Mouse (Mus musculus): ENCODE data around the gene Dgat2. TPM values are rescaled to one million over a fixed set of nuclear protein-coding genes. Genes with fewer than 3 reads are reported as not detected.
A peak's percentile ranks its signal among the peaks of the same experiment; 100 is the strongest.

Gene Dgat2
- polyA plus RNA-seq, 1 experiment, result 113 TPM

- WGBS, result 78% methylated on average over 11 of the region's 11 CpGs
- DNase-seq (ENCODE audit: low read depth, low spot score), result no peak
Observed at GRCm38 (mm10) chr7:99144616-99145015, 37.9 kb downstream of the Dgat2 start.

GRCm38 (mm10) chr7:99143244-99143643 lies 39.3 kb downstream of the Dgat2 start:
- 66% methylated on average over 3 of the region's 3 CpGs for WGBS
- no peak for DNase-seq (ENCODE audit: low read depth, low spot score)

DNA sequence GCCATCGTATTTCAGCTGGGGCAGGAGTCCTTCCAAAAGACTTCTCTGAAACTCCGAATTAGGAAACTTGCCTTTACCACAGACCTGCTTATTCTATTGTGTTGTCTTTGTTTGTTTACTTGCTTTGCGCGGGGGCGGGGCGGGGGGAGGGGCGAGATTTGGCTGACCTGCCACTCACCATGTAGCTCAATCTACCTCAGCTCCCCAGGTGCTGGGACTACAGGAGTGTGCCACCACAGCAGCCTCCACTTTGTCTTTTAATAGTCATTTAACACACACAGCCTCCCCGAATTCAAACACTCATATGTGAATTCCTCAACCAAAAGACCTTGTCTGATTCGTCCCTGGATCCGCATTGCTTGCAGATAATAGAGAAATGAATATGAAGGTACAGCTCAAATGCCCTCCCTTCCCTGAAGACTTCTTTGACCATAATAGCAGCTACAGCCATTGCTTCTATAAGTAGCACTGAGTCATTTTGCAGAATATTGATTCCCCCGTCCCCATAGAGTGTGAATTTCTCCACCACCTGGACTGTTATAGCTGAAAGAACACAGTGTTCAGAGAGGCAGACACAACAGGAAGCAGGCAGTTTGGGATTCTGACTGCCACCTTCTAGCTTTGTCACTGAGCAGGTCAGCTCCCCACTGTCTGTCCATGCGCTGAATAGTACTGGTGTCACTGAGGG lies 40.5 kb downstream of the Dgat2 start:
- WGBS, result 29% methylated on average over 12 of the region's 12 CpGs
- DNase-seq (ENCODE audit: low read depth, low spot score), result no peak

GRCm38 (mm10) chr7:99140984-99141918 lies 41.3 kb downstream of the Dgat2 start, which contains the start of gene Uvrag:
Uvrag (minus strand) TSS chr7:99141141.
- WGBS, result under 1% methylated on average over 51 of the region's 51 CpGs

DNA sequence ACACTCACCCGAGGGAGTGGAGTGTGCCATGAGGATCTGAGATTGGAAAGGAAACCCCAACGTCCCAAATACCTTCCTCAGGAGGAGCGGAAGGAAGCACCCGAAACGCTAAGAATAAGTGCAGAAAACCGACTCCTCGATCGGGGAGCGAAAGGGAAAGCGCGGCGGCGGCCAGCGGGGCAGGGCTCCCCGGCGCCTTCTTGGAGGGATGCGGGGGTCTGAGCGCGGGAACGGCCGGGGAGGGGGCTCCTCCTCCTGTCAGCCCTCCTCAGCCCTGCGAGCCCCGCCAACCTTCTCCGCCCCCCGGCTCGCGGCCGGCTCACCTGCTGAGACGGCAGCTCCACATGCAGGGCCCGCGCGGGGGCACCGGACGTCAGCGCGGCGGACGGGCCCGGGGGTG lies 42.0 kb downstream of the Dgat2 start:
- WGBS, result under 1% methylated on average over 39 of the region's 39 CpGs

More at GRCm38 (mm10) chr7:99140984-99141918, 41.3 kb downstream of the Dgat2 start, which contains the start of gene Uvrag:
- DNase-seq (ENCODE audit: low read depth, low spot score), result peak; percentile 99

DNA sequence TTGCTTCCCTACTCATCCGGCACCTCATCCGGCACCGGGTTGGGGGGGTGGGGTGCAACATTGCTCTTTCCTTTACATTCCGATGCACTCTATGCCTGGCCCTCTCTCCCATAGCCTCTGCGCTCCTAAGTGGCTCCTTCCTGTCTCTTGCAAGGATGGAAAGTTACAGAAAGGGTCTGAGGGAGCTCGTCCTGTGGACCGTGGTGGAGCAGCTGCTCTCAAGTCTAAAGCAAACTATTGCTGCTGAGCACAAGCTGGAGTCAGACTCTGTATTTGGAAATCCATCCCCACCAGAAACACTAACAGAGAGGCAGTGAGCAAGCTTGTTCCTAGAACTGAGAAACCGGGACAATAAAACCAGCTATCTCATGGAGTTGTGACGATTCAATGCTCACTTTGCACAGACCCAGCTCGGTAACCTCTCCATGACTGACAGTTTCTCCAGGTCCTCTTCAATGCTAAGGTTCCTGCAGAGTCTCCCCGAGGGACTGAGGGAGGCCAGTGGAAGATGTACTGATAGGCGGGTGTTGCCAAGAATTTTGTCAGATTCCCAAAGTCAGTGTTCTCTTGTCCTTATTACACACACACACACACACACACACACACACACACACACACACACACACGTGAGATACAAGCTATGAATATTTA lies 42.6 kb downstream of the Dgat2 start:
- DNase-seq (ENCODE audit: low read depth, low spot score), result no peak
- 3% methylated on average over 13 of the region's 13 CpGs for WGBS

More for the DNA sequence above, 42.0 kb downstream of the Dgat2 start:
- DNase-seq (ENCODE audit: low read depth, low spot score), result no peak

DNA sequence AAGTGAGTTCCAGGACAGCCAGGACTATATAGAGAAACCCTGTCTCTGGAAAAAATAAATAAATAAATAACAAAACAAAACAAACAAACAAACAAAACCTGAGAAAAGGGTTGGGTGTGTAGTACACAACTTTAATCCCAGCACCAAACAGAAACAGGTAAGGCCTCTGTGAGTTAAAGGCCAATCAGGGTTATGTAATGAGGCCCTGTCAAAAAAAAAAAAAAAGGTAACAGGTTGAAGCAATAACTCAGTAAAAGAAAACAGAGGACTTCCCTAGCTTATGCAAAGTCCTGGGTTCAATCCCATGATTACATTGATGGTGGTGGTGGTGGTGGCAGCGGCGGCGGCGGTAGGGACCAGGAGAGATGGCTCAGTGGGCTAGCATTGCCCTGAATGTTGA lies 45.0 kb downstream of the Dgat2 start:
- WGBS, result 100% methylated on average over 4 of the region's 4 CpGs
- no peak for DNase-seq (ENCODE audit: low read depth, low spot score)

GRCm38 (mm10) chr7:99136789-99137188 lies 45.7 kb downstream of the Dgat2 start:
- WGBS, result 86% methylated on average over 6 of the region's 6 CpGs
- no peak for DNase-seq (ENCODE audit: low read depth, low spot score)

- WGBS, result 73% methylated on average over 8 of the region's 8 CpGs
- DNase-seq (ENCODE audit: low read depth, low spot score), result no peak
Observed at GRCm38 (mm10) chr7:99133811-99134402, 48.6 kb downstream of the Dgat2 start.

DNA sequence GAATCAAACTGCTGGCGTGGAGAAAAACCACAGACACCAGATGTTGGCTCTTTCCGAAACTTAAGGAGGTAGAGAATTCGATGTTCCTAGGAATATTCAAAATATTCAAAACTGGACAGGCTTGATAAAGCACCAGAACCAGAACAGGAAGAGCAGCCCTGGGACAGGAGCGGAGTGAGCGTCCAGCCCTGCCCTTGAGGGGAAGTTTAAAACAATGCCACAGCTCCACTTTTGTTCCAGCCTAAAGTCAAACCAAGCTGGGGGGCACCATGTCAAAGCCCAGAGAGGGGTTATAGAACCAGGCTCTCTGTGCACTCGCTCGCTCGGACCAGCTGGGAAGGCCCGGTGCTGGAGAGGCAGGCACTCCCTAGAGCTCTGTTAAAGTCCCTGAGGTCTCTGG lies 49.9 kb downstream of the Dgat2 start:
- no peak for DNase-seq (ENCODE audit: low read depth, low spot score)
- WGBS, result 74% methylated on average over 9 of the region's 9 CpGs

DNA sequence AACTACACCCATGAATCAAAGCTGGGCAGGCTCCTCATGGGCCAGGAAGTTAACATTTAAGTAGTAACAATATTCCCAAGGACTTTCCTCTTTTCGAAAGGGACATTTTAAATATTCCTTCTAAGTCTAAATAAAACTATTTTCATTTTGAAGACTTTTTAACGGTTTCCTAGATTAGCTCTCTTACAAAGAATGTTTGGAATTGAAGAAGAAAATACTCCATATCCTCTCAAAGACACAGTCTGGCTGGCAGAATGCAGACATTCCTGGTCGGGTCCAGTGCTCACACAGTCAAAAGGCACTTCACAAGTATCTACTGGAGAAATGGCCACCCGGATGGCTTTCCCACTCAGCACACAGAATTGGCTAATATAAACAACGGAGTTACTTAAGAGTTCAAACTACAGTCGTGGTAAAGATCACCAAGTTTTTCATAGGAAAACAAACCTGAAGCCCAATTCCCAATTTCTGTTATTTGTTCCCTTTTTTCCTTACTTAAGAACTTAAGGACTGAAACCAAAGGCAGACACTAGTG lies 50.6 kb downstream of the Dgat2 start:
- WGBS, result 60% methylated on average over 6 of the region's 6 CpGs
- DNase-seq (ENCODE audit: low read depth, low spot score), result no peak

- 76% methylated on average over 8 of the region's 8 CpGs for WGBS
- no peak for DNase-seq (ENCODE audit: low read depth, low spot score)
Observed at GRCm38 (mm10) chr7:99128965-99129364, 53.6 kb downstream of the Dgat2 start.

- DNase-seq (ENCODE audit: low read depth, low spot score), result no peak
Observed at GRCm38 (mm10) chr7:99128020-99128950, 54.2 kb downstream of the Dgat2 start.

GRCm38 (mm10) chr7:99126057-99126456 lies 56.5 kb downstream of the Dgat2 start:
- no peak for DNase-seq (ENCODE audit: low read depth, low spot score)
- 64% methylated on average over 8 of the region's 8 CpGs for WGBS

More at GRCm38 (mm10) chr7:99128020-99128950, 54.2 kb downstream of the Dgat2 start:
- 61% methylated on average over 10 of the region's 10 CpGs for WGBS

DNA sequence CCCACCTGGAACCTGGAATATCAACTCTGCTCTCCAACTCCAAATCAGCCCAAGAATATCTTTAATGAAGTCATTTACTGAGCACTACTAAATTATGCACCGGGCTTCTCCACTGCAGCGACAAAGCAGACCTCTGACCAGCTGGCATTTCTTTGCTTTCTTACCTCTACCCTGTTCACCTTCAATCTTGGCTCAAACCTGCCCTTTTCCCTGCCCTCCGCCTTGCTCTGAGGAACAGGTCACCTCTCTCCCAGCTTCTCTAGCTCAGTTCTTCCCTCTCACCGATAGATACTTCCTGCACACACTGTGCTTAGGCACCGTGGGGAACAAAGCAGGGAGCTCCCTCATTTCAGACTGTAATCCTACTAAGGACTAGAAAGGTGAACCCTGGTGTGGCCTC lies 59.9 kb downstream of the Dgat2 start:
- DNase-seq (ENCODE audit: low read depth, low spot score), result no peak
- 72% methylated on average over 5 of the region's 5 CpGs for WGBS

GRCm38 (mm10) chr7:99120865-99121521 lies 61.5 kb downstream of the Dgat2 start:
- WGBS, result 84% methylated on average over 5 of the region's 5 CpGs
- DNase-seq (ENCODE audit: low read depth, low spot score), result no peak

GRCm38 (mm10) chr7:99120082-99120481 lies 62.4 kb downstream of the Dgat2 start:
- no peak for DNase-seq (ENCODE audit: low read depth, low spot score)
- 83% methylated on average over 4 of the region's 4 CpGs for WGBS

DNA sequence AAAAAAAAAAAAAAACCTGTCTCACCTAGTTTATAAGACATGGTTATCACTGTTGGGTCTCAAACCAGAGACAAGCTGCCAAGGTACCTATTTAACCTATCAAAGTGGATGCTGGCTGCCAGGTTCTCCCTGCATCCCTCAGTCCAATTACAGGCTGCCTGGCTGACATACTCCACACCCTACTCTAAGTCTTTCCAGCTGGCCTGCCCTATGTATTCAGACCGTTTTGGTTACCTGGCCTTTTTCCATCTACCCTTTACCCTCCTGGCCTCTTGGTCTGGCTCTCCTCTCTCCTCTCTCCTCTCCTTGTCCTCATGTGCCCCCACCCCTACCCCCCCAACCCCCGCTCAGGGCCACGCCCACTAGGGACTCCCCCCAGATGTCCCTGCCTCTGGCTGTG lies 65.7 kb downstream of the Dgat2 start:
- 41% methylated on average over 3 of the region's 3 CpGs for WGBS
- DNase-seq (ENCODE audit: low read depth, low spot score), result no peak
